Mouse (Mus musculus): ENCODE measurements around the gene Usp36.
A peak's percentile ranks its signal among the peaks of the same experiment; 100 is the strongest.

DNA sequence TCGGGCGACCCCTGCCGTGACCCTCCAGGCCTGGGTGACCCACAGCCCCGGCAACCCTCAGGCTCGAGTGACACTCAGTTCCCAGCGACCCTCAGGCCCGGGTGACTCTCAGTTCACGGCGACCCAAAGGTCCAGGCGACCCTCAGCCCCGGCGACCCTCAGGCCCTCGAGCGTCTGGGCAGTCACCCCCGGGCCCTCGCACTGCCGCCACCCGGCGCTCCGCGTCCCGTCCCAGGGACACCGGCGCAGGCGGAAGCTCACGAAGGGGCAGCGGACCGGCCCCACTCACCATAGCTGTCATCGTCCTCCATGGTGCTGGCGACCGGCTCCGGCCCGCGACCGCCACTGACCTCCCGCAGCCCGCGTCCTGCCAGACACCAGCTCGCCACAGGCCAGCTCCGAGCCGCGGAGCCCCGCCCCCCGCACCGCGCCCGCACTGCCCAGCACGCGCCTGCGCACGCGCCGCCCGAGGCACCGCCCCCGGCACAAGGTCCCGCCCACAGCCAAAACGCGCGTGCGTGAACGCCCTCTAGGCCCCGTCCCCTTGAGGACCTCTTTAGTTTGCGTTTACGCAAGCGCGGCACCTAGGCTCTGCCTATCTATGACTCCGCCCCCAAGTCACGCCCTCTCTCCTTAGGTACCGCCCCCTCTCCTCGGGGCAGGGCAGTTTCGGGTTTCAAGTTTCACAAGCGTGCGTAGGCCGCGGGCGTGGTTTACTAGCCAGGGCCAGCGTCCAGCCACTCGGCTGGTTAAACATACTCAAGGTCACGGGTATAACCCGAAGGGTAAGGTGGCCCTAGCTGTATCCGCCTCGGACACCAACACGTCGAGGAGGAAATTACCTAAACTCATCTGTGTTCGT, 41.7 kb downstream of the Usp36 start, which contains the start of gene Cyth1:
- TF ChIP-seq POLR2A (IDR thresholded peaks at IDR 0.05; ENCODE audit: insufficient read depth, low read length) (peak; percentile 40), CTCF (IDR thresholded peaks at IDR 0.05; ENCODE audit: low read depth, low read length) (no peak)
